Mouse (Mus musculus): ENCODE measurements around the gene Smarcd1.

The Smarcd1 gene

DNA sequence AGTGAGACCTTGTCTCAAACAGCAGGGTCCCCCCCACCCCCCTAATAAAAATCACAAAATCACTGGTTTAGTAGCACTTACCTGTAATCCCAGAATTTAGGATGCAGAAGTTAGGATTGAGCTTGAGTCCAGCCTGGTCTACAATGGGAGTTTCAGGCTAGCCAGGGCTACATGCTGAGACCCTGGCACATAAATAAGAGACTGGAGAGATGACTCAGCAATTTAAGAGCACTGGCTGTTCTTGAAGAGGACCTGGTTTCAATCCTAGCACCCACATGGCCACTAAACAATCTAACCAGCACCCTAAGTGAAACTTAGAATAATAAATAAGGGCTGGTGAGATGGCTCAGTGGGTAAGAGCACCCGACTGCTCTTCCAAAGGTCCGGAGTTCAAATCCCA, 29.2 kb downstream of the Smarcd1 start:
- DNase-seq (ENCODE audit: low read depth, low spot score), result no peak

DNA sequence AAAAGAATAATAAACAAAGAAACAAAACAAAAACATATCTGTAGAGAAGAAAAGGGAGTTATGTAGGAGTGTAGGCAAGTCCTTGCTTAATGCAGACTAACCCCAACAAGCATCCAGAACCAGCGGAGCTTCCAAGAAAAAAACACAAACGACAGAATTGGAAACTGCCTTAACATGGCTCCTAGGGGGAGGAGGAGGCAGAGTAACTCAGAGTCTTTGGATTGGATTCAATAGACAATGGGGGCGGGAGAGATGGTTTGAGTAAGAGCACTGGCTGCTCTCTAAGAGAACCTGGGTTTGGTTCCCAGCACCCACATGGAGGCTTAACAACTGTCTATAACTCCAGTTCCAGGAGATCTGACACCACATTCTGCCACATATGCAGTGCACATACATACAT, 29.7 kb downstream of the Smarcd1 start:
- DNase-seq (ENCODE audit: low read depth, low spot score), result no peak

DNA sequence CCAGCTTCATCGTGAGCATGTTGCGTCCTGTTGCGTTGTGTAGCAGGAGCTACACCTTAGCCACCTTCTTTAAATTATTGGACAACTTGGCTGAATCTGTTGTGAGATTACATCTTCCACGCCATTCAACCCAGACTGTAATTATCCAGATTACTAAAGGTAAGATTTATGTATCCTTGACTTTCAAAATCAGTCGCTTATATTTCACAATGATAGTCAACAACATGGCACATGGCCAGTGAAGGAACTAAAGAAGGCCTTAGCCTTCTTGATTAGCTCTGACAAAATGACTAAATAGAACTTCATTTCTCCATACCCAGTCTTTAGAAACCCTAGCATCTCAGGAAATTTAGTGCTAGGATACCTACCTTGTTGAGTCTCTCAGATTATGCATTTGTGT, 31.3 kb downstream of the Smarcd1 start:
- no peak for DNase-seq (ENCODE audit: low read depth, low spot score)

DNA sequence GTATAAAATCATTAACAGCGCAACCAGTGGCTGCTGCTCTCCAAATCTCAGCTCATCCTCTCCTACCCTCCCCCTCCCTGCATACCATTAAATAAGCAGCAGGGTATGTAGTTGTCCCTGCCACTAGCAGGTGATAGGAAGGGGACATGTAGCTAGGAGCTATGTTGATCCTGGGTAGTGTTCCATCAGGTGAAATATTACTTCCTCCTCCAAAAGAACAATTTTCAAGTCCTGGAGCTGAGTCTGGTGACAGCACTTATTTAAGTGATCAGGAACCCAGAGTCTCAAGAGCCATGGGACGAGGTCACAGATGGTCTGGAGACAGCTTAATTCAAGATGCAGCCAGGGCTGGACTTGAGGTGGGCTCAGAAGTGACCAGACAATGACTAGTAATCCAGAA, 33.7 kb downstream of the Smarcd1 start:
- DNase-seq (ENCODE audit: low read depth, low spot score), result no peak

DNA sequence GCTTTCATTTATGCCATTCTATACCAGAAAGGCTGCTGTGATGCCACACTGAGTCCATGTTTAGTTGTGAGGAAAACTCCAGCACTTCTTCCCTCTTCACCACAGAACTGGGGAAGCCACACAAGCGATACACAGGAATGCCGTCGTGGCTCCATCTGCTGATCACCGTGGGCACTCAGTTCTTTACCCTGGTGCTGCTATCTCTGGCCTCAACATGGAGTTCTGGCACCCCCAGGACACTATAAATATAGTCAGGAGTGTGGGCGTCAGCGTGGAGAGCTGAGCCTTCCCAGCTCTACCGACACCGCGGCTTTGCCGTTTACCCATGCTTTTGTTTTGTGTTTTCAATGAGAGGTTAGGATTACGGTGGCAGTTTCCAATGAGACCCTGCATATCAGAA, 34.7 kb downstream of the Smarcd1 start:
- no peak for DNase-seq (ENCODE audit: low read depth, low spot score)

DNA sequence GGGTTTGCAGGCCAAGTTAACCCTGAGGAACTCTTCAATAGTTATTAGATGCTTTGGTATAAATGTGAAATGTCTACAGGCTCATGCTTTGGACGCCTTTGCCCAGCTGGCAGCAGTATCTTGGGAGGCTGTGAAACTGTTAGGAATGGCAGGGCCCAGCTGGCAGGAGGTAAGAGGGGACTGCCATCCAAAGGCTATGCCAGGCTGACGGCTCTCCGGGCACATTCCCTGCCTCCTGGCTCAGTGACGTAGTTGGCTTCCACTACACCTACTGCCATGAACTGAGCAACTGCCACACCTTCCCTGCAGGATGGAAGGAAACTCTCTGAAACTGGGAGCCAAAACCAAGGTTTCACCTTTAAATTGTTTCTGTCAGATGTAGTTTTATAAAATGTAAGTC, 38.3 kb downstream of the Smarcd1 start:
- no peak for DNase-seq (ENCODE audit: low read depth, low spot score)

DNA sequence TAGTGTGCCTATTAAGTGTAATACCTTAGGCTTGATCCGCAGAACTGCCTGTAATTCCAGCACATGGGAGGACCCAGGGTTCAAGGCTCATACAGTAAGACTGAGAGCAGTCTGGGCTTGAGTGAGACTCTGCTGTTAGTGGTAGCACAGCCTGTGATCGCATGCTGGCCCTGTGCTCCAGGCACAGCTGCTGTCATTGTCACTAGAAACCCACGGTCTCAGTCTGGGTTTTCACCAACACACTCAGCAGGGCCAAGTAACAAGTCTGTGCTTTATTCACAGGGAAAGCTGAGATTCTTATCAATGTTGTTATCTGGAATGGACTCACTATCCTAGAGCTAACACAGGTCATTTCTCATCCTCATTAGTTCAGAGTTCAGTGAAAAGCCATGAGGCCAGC, 52.3 kb downstream of the Smarcd1 start:
- DNase-seq (ENCODE audit: low read depth, low spot score), result no peak

Measured in WW6 (cell line).